Comparison of ENCODE assay signal across 9 mouse cellular contexts in genomic region chr12:3850165-3850564, GRCm38 (mm10). TPM values are rescaled to one million over a fixed set of nuclear protein-coding genes. Genes with fewer than 3 reads are reported as not detected.
DNase-seq lines count a peak whose midpoint lies in the region; ATAC-seq lines count a peak whose summit lies in the region.
"Had no signal": no experiment of that assay in that cellular context is flagged by ENCODE, and none has a peak within 500 bp of the region (broad histone marks: within the 10 kb centered on the region; RNA-seq: fewer than 3 reads in every experiment).

No protein-coding gene starts in this region.

- H3K9me3 ChIP-seq in kidney, embryonic 16.5 days (ENCODE audit: low read length): no peaks in the 10 kb centered on the region
- no peaks in the 10 kb centered on the region for H3K9me3 ChIP-seq in hindbrain, embryonic 13.5 days

- WGBS in kidney, embryonic 16.5 days: 19% methylated on average over 5 of the region's 5 CpGs
- 28% methylated on average over 5 of the region's 5 CpGs for WGBS in hindbrain, embryonic 13.5 days

- no peaks in the 10 kb centered on the region for H3K27me3 ChIP-seq in kidney, embryonic 16.5 days (ENCODE audit: insufficient read depth, low read length)
- H3K27me3 ChIP-seq in hindbrain, embryonic 13.5 days: no peaks in the 10 kb centered on the region

- H3K36me3 ChIP-seq in kidney, embryonic 16.5 days (ENCODE audit: insufficient read depth, low read length): peaks cover 42% of the 10 kb centered on the region
- peaks cover 44% of the 10 kb centered on the region for H3K36me3 ChIP-seq in hindbrain, embryonic 13.5 days

- no peak overlapping the region for H3K4me3 ChIP-seq in kidney, embryonic 16.5 days (ENCODE audit: low read length)
- no peak overlapping the region for H3K4me3 ChIP-seq in hindbrain, embryonic 13.5 days

- 0 out of 2 replicates have a peak overlapping the region, but pooled peaks have one; percentile 1 for H3K9ac ChIP-seq in kidney, embryonic 16.5 days (replicated peaks; ENCODE audit: low read length)
- no peak overlapping the region for H3K9ac ChIP-seq in hindbrain, embryonic 13.5 days

- peaks cover 26% of the 10 kb centered on the region for H3K4me1 ChIP-seq in kidney, embryonic 16.5 days (ENCODE audit: insufficient read depth, low read length)
- H3K4me1 ChIP-seq in hindbrain, embryonic 13.5 days (replicated peaks): peaks cover 20% of the 10 kb centered on the region

- DNase-seq in kidney, adult 11 months: no peak
- DNase-seq in embryo, embryonic 11 days: peak; percentile 53
- peak; percentile 50 for DNase-seq in neural tube, embryonic 10.5 days (ENCODE audit: extremely low spot score, low spot score)
- DNase-seq in spleen, postnatal 36 days (ENCODE audit: low spot score in 2 of 2): no peak
- no peak for DNase-seq in gastrocnemius, adult 8-10 months (ENCODE audit: low spot score in 2 of 2)
- DNase-seq in yolk sac, embryonic 10.5 days (ENCODE audit: low spot score): no peak
- DNase-seq: cerebellum, adult 9-11 months had no signal

- no peak overlapping the region for H3K4me2 ChIP-seq in kidney, embryonic 16.5 days (replicated peaks; ENCODE audit: low read depth, low read length)
- no peak overlapping the region for H3K4me2 ChIP-seq in hindbrain, embryonic 13.5 days

- peak; percentile 63; the same call in 1 of the 2 replicates for ATAC-seq in kidney, embryonic 16.5 days (ENCODE audit: low FRiP score, low TSS enrichment)
- ATAC-seq in hindbrain, embryonic 13.5 days (ENCODE audit: low FRiP score): peak; percentile 31; the same call in 1 of the 2 replicates

- H3K27ac ChIP-seq in kidney, embryonic 16.5 days (ENCODE audit: low read length): peak overlapping the region; percentile 53
- peak overlapping the region; percentile 76 for H3K27ac ChIP-seq in hindbrain, embryonic 13.5 days

RNA-seq across cellular contexts. Expression of gene Dnmt3a, which starts 44.4 kb away (rescaled TPM):
- polyA plus RNA-seq in kidney, embryonic 16.5 days (2015; fragmentation: Nextera tagmentation; extraction: Ambion mirVana): 82.9 and 88.1 TPM in 2 replicates
- 126 and 132 TPM in 2 replicates for polyA plus RNA-seq in hindbrain, embryonic 13.5 days (2015; fragmentation: Nextera tagmentation; extraction: Ambion mirVana)
- total RNA-seq in gastrocnemius, adult 8-10 months (2022): 10 to 100 TPM; 43.3 to 60.4 (median 52.8) TPM

Comparison
In these comparisons a context has a peak if more than half of its experiments do, and no peak if none do; other contexts are left out.
1. DNase-seq: peak in embryo, embryonic 11 days (single experiment) and neural tube, embryonic 10.5 days (single experiment); none in kidney, adult 11 months (single experiment), spleen, postnatal 36 days (0 of 2), gastrocnemius, adult 8-10 months (0 of 2) and yolk sac, embryonic 10.5 days (single experiment).